Mouse (Mus musculus) regulatory T cell (primary cell): ENCODE measurements at regions not wholly inside any gene's neighbourhood (a gene's known extent, or its start where the extent isn't known, plus 50 kb on each side); places are given as distances from the start of the nearest gene placed in this dataset.

ENCODE experiments used
- in situ Hi-C: fragments of 300-600 bp; cut with MboI, MseI; formaldehyde crosslinking; loops from one replicate; pipeline ENCODE4 v1.15.1; 2025; ENCODE audit warnings: high pct_unique_total_duplicates

GRCm38 (mm10) chr12:62768930-62769329, 1246.0 kb downstream of the Lrfn5 start:
- in situ Hi-C loops: no loop called here

DNA sequence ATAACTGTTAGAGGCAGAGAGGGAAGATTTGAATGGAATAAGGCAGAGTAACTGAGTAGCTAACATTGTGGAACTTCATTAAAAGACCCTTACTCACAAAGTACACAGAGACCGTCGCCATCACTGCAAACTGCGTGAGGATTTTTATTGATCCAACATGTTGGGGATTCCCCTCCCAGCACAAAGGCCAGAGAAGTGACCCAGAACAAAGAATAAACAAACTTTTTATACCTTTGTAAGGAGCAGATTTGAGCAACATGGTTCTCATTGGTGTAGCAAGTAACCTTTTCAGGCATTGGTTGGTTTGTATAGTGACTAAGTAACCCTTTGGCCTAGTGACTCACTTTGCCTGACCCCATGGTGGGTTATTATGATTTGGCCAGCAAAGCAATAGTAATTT, 1246.9 kb downstream of the Lrfn5 start:
- in situ Hi-C loops: no loop called here

GRCm38 (mm10) chr12:62775974-62776373, 1253.0 kb downstream of the Lrfn5 start:
- in situ Hi-C loops: no loop called here

DNA sequence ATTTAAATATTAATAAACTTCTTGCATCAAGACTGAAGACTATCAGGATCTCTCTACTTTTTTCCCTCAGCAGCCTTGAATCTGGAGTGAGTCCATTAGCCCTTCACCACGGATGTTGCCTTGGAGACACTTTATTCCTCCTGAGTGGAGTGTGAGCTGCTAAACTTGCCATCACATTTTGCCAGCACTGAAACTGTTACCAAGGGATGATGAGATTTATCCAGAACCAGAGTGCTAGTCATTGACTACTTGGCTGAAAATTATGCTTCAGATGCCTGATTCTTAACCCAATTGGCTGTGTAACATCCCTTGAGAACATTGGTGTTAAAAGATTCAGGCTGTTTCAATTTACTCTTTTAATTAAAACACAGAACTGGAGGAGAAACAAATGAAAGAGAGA, 1289.8 kb downstream of the Lrfn5 start:
- in situ Hi-C loops: loop anchor here (10.0 kb wide), 1 partner anchor 612 kb away; no protein-coding TSS in a partner anchor
